9 mouse cellular contexts compared by ENCODE assay signal in the genomic region with DNA sequence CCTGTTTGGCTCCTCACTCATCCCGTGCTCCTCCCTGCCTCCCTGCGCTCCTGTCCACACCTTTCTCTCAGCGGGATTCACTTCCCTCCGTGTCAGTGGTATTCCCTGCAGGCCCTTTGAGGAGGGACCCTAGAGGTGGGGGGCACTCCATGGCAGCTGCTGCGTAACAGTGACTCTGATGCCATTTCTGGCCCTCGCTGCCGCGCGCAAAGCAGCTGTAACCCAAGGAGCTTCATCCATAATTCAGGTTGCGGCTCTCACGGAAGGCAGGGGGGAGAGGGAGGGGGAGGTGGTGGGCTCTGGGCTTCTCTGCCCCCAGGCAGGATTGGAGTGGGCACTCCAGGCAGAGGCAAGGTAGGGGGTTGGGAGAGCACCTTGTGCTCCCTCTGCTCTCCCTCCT. TPM values are rescaled to one million over a fixed set of nuclear protein-coding genes. Genes with fewer than 3 reads are reported as not detected.
A peak's percentile ranks its signal among the peaks of the same experiment; 100 is the strongest.
DNase-seq lines count a peak whose midpoint lies in the region; ATAC-seq and TF ChIP-seq lines count a peak whose summit lies in the region.
"Had no signal": no experiment of that assay in that cellular context is flagged by ENCODE, and none has a peak within 500 bp of the region (broad histone marks: within the 10 kb centered on the region; RNA-seq: fewer than 3 reads in every experiment).

No protein-coding gene starts in this region.

- no peak for TF ChIP-seq EP300 in stomach, postnatal 0 days (optimal IDR thresholded peaks at IDR 0.05)

- H3K27me3 ChIP-seq in heart, embryonic 13.5 days (replicated peaks), result peaks cover 99% of the 10 kb centered on the region
- H3K27me3 ChIP-seq in stomach, embryonic 14.5 days (ENCODE audit: control insufficient read depth, insufficient read depth, low read length), result peaks cover 33% of the 10 kb centered on the region
- H3K27me3 ChIP-seq in stomach, postnatal 0 days (ENCODE audit: control insufficient read depth, insufficient read depth, low read length), result peaks cover 23% of the 10 kb centered on the region; the same call in 1 of the 2 replicates
- peaks cover 73% of the 10 kb centered on the region for H3K27me3 ChIP-seq in limb, embryonic 11.5 days (ENCODE audit: control insufficient read depth, insufficient read depth, low read length)

- WGBS in heart, embryonic 13.5 days, result 7% methylated on average over 11 of the region's 11 CpGs
- 10% methylated on average over 11 of the region's 11 CpGs for WGBS in stomach, embryonic 14.5 days
- 21% methylated on average over 11 of the region's 11 CpGs for WGBS in stomach, postnatal 0 days
- 3% methylated on average over 10 of the region's 11 CpGs for WGBS in limb, embryonic 11.5 days

- no peak overlapping the region for H3K9ac ChIP-seq in heart, embryonic 13.5 days
- H3K9ac ChIP-seq in stomach, embryonic 14.5 days (replicated peaks; ENCODE audit: low read depth, low read length), result no peak overlapping the region
- H3K9ac ChIP-seq in stomach, postnatal 0 days (ENCODE audit: low read length), result no peak overlapping the region
- H3K9ac ChIP-seq in limb, embryonic 11.5 days (ENCODE audit: low read length), result no peak overlapping the region; the same call in 1 of the 2 replicates
- H3K9ac ChIP-seq: lung, embryonic 15.5 days had no signal

- ATAC-seq in heart, embryonic 13.5 days (ENCODE audit: extremely low read depth, insufficient number of reproducible peaks, low FRiP score, low TSS enrichment), result no peak
- no peak for ATAC-seq in stomach, embryonic 14.5 days (ENCODE audit: insufficient number of reproducible peaks, insufficient read depth, low FRiP score, low read depth)
- ATAC-seq in stomach, postnatal 0 days (ENCODE audit: low FRiP score, low TSS enrichment), result no peak
- no peak for ATAC-seq in limb, embryonic 11.5 days (ENCODE audit: insufficient number of reproducible peaks, low FRiP score, low TSS enrichment, low read depth)

- intact Hi-C loops in heart, postnatal 25 days (cut with DNase I), result no loop called here

- H3K4me1 ChIP-seq in heart, embryonic 13.5 days, result peaks cover 39% of the 10 kb centered on the region
- H3K4me1 ChIP-seq in stomach, embryonic 14.5 days (ENCODE audit: control insufficient read depth, insufficient read depth, low read length), result peaks cover 17% of the 10 kb centered on the region
- peaks cover 4% of the 10 kb centered on the region; the same call in 1 of the 2 replicates for H3K4me1 ChIP-seq in stomach, postnatal 0 days (replicated peaks; ENCODE audit: control insufficient read depth, insufficient read depth)
- H3K4me1 ChIP-seq in limb, embryonic 11.5 days (ENCODE audit: control insufficient read depth, insufficient read depth, low read length), result peaks cover 14% of the 10 kb centered on the region

- no peak for TF ChIP-seq CTCF in stomach, postnatal 0 days (IDR thresholded peaks at IDR 0.05; ENCODE audit: low read depth)

- no peak for DNase-seq in heart, postnatal 25 days (ENCODE audit: low spot score)
- no peak for DNase-seq in stomach, postnatal 0 days (ENCODE audit: low spot score)
- DNase-seq in limb, embryonic 11.5 days (ENCODE audit: low spot score), result peak; percentile 32
- DNase-seq in retina, embryonic 14.5 days (ENCODE audit: low spot score), result peak; percentile 61
- no peak for DNase-seq in right cerebral cortex, postnatal 14 days
- no peak for DNase-seq in gastrocnemius, postnatal 4 days (ENCODE audit: low spot score in 2 of 2)

- H3K36me3 ChIP-seq in heart, embryonic 13.5 days, result no peaks in the 10 kb centered on the region
- H3K36me3 ChIP-seq in stomach, embryonic 14.5 days (ENCODE audit: control insufficient read depth, insufficient read depth, low read length), result no peaks in the 10 kb centered on the region
- no peaks in the 10 kb centered on the region for H3K36me3 ChIP-seq in stomach, postnatal 0 days (ENCODE audit: control insufficient read depth, insufficient read depth, low read length)
- H3K36me3 ChIP-seq in limb, embryonic 11.5 days (ENCODE audit: control insufficient read depth, insufficient read depth, low read length), result no peaks in the 10 kb centered on the region
- H3K36me3 ChIP-seq: lung, embryonic 15.5 days had no signal

- no peaks in the 10 kb centered on the region for H3K9me3 ChIP-seq in heart, embryonic 13.5 days
- H3K9me3 ChIP-seq in stomach, embryonic 14.5 days (ENCODE audit: control insufficient read depth, low read depth, low read length), result no peaks in the 10 kb centered on the region
- no peaks in the 10 kb centered on the region for H3K9me3 ChIP-seq in stomach, postnatal 0 days (ENCODE audit: control insufficient read depth, low read length)
- no peaks in the 10 kb centered on the region for H3K9me3 ChIP-seq in limb, embryonic 11.5 days (ENCODE audit: control insufficient read depth, low read length)
- H3K9me3 ChIP-seq: lung, embryonic 15.5 days had no signal

- peak overlapping the region; percentile 56 for H3K4me2 ChIP-seq in heart, embryonic 13.5 days
- H3K4me2 ChIP-seq in stomach, embryonic 14.5 days (replicated peaks; ENCODE audit: low read depth, low read length), result 0 out of 2 replicates have a peak overlapping the region, but pooled peaks have one; percentile 10
- no peak overlapping the region for H3K4me2 ChIP-seq in stomach, postnatal 0 days (replicated peaks; ENCODE audit: low read depth)
- peak overlapping the region; percentile 20; the same call in 1 of the 2 replicates for H3K4me2 ChIP-seq in limb, embryonic 11.5 days (ENCODE audit: low read depth, severe bottlenecking)

- H3K27ac ChIP-seq in heart, embryonic 13.5 days (replicated peaks), result no peak overlapping the region
- no peak overlapping the region for H3K27ac ChIP-seq in stomach, embryonic 14.5 days (ENCODE audit: low read length)
- no peak overlapping the region for H3K27ac ChIP-seq in stomach, postnatal 0 days (replicated peaks)
- H3K27ac ChIP-seq in limb, embryonic 11.5 days (replicated peaks; ENCODE audit: low read depth, low read length), result no peak overlapping the region
- H3K27ac ChIP-seq: lung, embryonic 15.5 days had no signal

- H3K4me3 ChIP-seq in heart, embryonic 13.5 days, result 0 out of 2 replicates have a peak overlapping the region, but pooled peaks have one; percentile 26
- no peak overlapping the region for H3K4me3 ChIP-seq in stomach, embryonic 14.5 days (ENCODE audit: low read depth, low read length)
- H3K4me3 ChIP-seq in stomach, postnatal 0 days (ENCODE audit: low read depth, low read length), result no peak overlapping the region
- H3K4me3 ChIP-seq in limb, embryonic 11.5 days (ENCODE audit: low read depth, low read length), result no peak overlapping the region

RNA-seq across cellular contexts. Expression of a gene that starts 3.0 kb away (rescaled TPM):
- 0.72 and 0.99 TPM in 2 replicates for polyA plus RNA-seq in heart, embryonic 13.5 days (2015; fragmentation: Nextera tagmentation; extraction: Ambion mirVana)
- 1 to 10 TPM; 1.8 to 4.0 TPM for total RNA-seq in heart, postnatal 25 days (2021)
- polyA plus RNA-seq in stomach, embryonic 14.5 days (2014; fragmentation: Nextera tagmentation; extraction: Ambion mirVana), result 0.59 and 0.74 TPM in 2 replicates
- polyA plus RNA-seq in stomach, postnatal 0 days (2015; fragmentation: Nextera tagmentation; extraction: Ambion mirVana), result 0.41 and 0.53 TPM in 2 replicates
- 0.75 and 0.96 TPM in 2 replicates for polyA plus RNA-seq in limb, embryonic 11.5 days (2014; fragmentation: Nextera tagmentation; extraction: Ambion mirVana)
- total RNA-seq in gastrocnemius, postnatal 4 days (2021), result under 1 TPM; 0.37 to 0.80 TPM

RNA-seq across cellular contexts. Expression of a gene that starts 44.9 kb away (rescaled TPM):
- 16.1 and 17.1 TPM in 2 replicates for polyA plus RNA-seq in heart, embryonic 13.5 days (2015; fragmentation: Nextera tagmentation; extraction: Ambion mirVana)
- 1 to 10 TPM; 1.5 to 2.2 TPM for total RNA-seq in heart, postnatal 25 days (2021)
- polyA plus RNA-seq in stomach, embryonic 14.5 days (2014; fragmentation: Nextera tagmentation; extraction: Ambion mirVana), result 19.8 and 21.1 TPM in 2 replicates
- polyA plus RNA-seq in stomach, postnatal 0 days (2015; fragmentation: Nextera tagmentation; extraction: Ambion mirVana), result 5.1 and 5.4 TPM in 2 replicates
- polyA plus RNA-seq in limb, embryonic 11.5 days (2014; fragmentation: Nextera tagmentation; extraction: Ambion mirVana), result 36.0 and 37.8 TPM in 2 replicates
- 1 to 10 TPM; 5.6 to 7.8 TPM for total RNA-seq in gastrocnemius, postnatal 4 days (2021)

RNA-seq across cellular contexts. Expression of a gene that starts 52.8 kb away (rescaled TPM):
- polyA plus RNA-seq in heart, embryonic 13.5 days (2015; fragmentation: Nextera tagmentation; extraction: Ambion mirVana), result 36.2 and 37.0 TPM in 2 replicates
- total RNA-seq in heart, postnatal 25 days (2021), result 10 to 100 TPM; 70.7 to 86.6 TPM
- 40.4 and 40.5 TPM in 2 replicates for polyA plus RNA-seq in stomach, embryonic 14.5 days (2014; fragmentation: Nextera tagmentation; extraction: Ambion mirVana)
- polyA plus RNA-seq in stomach, postnatal 0 days (2015; fragmentation: Nextera tagmentation; extraction: Ambion mirVana), result 14.3 and 16.5 TPM in 2 replicates
- 31.6 and 31.7 TPM in 2 replicates for polyA plus RNA-seq in limb, embryonic 11.5 days (2014; fragmentation: Nextera tagmentation; extraction: Ambion mirVana)
- total RNA-seq in gastrocnemius, postnatal 4 days (2021), result 10 to 100 TPM; 29.4 to 29.7 TPM

RNA-seq across cellular contexts. Expression of a gene that starts 56.7 kb away (rescaled TPM):
- polyA plus RNA-seq in heart, embryonic 13.5 days (2015; fragmentation: Nextera tagmentation; extraction: Ambion mirVana), result 72.3 and 89.1 TPM in 2 replicates
- 100 to 1,000 TPM in 1 of 2 experiments, 10 to 100 TPM in 1; 99.8 to 103 TPM for total RNA-seq in heart, postnatal 25 days (2021)
- polyA plus RNA-seq in stomach, embryonic 14.5 days (2014; fragmentation: Nextera tagmentation; extraction: Ambion mirVana), result 50.2 and 60.2 TPM in 2 replicates
- polyA plus RNA-seq in stomach, postnatal 0 days (2015; fragmentation: Nextera tagmentation; extraction: Ambion mirVana), result 37.7 and 42.3 TPM in 2 replicates
- 46.9 and 53.6 TPM in 2 replicates for polyA plus RNA-seq in limb, embryonic 11.5 days (2014; fragmentation: Nextera tagmentation; extraction: Ambion mirVana)
- 10 to 100 TPM; 48.9 to 51.4 TPM for total RNA-seq in gastrocnemius, postnatal 4 days (2021)

Comparison
In these comparisons a context has a peak if more than half of its experiments do, and no peak if none do; other contexts are left out.
1. DNase-seq: peak in limb, embryonic 11.5 days (single experiment) and retina, embryonic 14.5 days (single experiment); none in heart, postnatal 25 days (single experiment), stomach, postnatal 0 days (single experiment), right cerebral cortex, postnatal 14 days (single experiment) and gastrocnemius, postnatal 4 days (0 of 2).